Mouse (Mus musculus) gonadal fat pad, adult 2 months (tissue): ENCODE measurements at regions not wholly inside any gene's neighbourhood (a gene's known extent, or its start where the extent isn't known, plus 50 kb on each side); places are given as distances from the start of the nearest gene placed in this dataset.
A peak's percentile ranks its signal among the peaks of the same experiment; 100 is the strongest.

ENCODE experiments used
- DNase-seq: peaks from one replicate; pipeline ENCODE4 v3.0.0-alpha.2; 2012; ENCODE audit warnings: low read depth

- DNase-seq = no peak
These were observed 182.6 kb upstream of the Cd180 start for GRCm38 (mm10) chr13:102510733-102511279.

- no peak for DNase-seq
These were observed 175.0 kb upstream of the Cd180 start for GRCm38 (mm10) chr13:102518169-102518882.

- DNase-seq = no peak
These were observed 171.9 kb upstream of the Cd180 start for GRCm38 (mm10) chr13:102521427-102521826.

- DNase-seq = no peak
These were observed 171.3 kb upstream of the Cd180 start for GRCm38 (mm10) chr13:102522080-102522479.

- no peak for DNase-seq
These were observed 166.7 kb upstream of the Cd180 start for GRCm38 (mm10) chr13:102526621-102527140.

- DNase-seq = peak; percentile 27
These were observed 159.6 kb upstream of the Cd180 start for GRCm38 (mm10) chr13:102533784-102534183.

GRCm38 (mm10) chr13:102537424-102538242 lies 155.7 kb upstream of the Cd180 start:
- no peak for DNase-seq

GRCm38 (mm10) chr13:102540436-102540835 lies 152.9 kb upstream of the Cd180 start:
- DNase-seq = no peak

- DNase-seq = no peak
These were observed 148.8 kb upstream of the Cd180 start for GRCm38 (mm10) chr13:102544359-102545165.

- DNase-seq = no peak
These were observed 147.3 kb upstream of the Cd180 start for GRCm38 (mm10) chr13:102545845-102546615.

- no peak for DNase-seq
These were observed 145.1 kb upstream of the Cd180 start for GRCm38 (mm10) chr13:102548252-102548651.

- DNase-seq = no peak
These were observed 126.3 kb upstream of the Cd180 start for GRCm38 (mm10) chr13:102566846-102567572.

GRCm38 (mm10) chr13:102569580-102569979 lies 123.8 kb upstream of the Cd180 start:
- no peak for DNase-seq

GRCm38 (mm10) chr13:102570286-102570685 lies 123.1 kb upstream of the Cd180 start:
- DNase-seq = no peak

- no peak for DNase-seq
These were observed 120.0 kb upstream of the Cd180 start for GRCm38 (mm10) chr13:102573286-102573921.

- DNase-seq = no peak
These were observed 116.3 kb upstream of the Cd180 start for GRCm38 (mm10) chr13:102576871-102577662.

GRCm38 (mm10) chr13:102578811-102579210 lies 114.5 kb upstream of the Cd180 start:
- peak; percentile 100 for DNase-seq

GRCm38 (mm10) chr13:102579638-102580037 lies 113.7 kb upstream of the Cd180 start:
- DNase-seq = no peak
